Mouse (Mus musculus) cerebellum, adult 9-11 months (tissue): ENCODE measurements around the gene Cldn10.
"Not testable (repeated sequence)": the region's sequence is repeated elsewhere in the genome, so short reads cannot be mapped to it uniquely, and the experiment has no call there.

Experiments used
- DNase-seq: peaks from one replicate; pipeline ENCODE4 v3.0.0; 2022

The Cldn10 gene

GRCm38 (mm10) chr14:118787621-118788020, at the start of gene Cldn10:
Cldn10 (plus strand) TSS chr14:118787908.
- no peak for DNase-seq

GRCm38 (mm10) chr14:118741780-118742179, 45.9 kb upstream of the Cldn10 start:
- no peak for DNase-seq

- no peak for DNase-seq
Measured at GRCm38 (mm10) chr14:118742862-118743261, 44.8 kb upstream of the Cldn10 start.

GRCm38 (mm10) chr14:118749068-118749467, 38.6 kb upstream of the Cldn10 start:
- DNase-seq = no peak

- DNase-seq = no peak
Measured at GRCm38 (mm10) chr14:118749715-118750114, 38.0 kb upstream of the Cldn10 start.

GRCm38 (mm10) chr14:118750505-118751192, 37.1 kb upstream of the Cldn10 start:
- DNase-seq = no peak

GRCm38 (mm10) chr14:118751193-118751753, 36.4 kb upstream of the Cldn10 start:
- no peak for DNase-seq

GRCm38 (mm10) chr14:118756015-118756414, 31.7 kb upstream of the Cldn10 start:
- no peak for DNase-seq

- no peak for DNase-seq
Measured at GRCm38 (mm10) chr14:118756566-118756965, 31.1 kb upstream of the Cldn10 start.

- DNase-seq = not testable (repeated sequence)
Measured at GRCm38 (mm10) chr14:118763362-118763761, 24.3 kb upstream of the Cldn10 start.

GRCm38 (mm10) chr14:118763917-118764495, 23.7 kb upstream of the Cldn10 start:
- no peak for DNase-seq

- DNase-seq = no peak
Measured at GRCm38 (mm10) chr14:118765306-118765705, 22.4 kb upstream of the Cldn10 start.

- no peak for DNase-seq
Measured at GRCm38 (mm10) chr14:118765951-118766350, 21.8 kb upstream of the Cldn10 start.

- no peak for DNase-seq
Measured at GRCm38 (mm10) chr14:118766368-118766767, 21.3 kb upstream of the Cldn10 start.

GRCm38 (mm10) chr14:118767673-118768353, 19.9 kb upstream of the Cldn10 start:
- peak; percentile 69 for DNase-seq

GRCm38 (mm10) chr14:118768354-118768713, 19.4 kb upstream of the Cldn10 start:
- no peak for DNase-seq

- no peak for DNase-seq
Measured at GRCm38 (mm10) chr14:118773668-118774067, 14.0 kb upstream of the Cldn10 start.

- no peak for DNase-seq
Measured at GRCm38 (mm10) chr14:118774507-118775428, 12.9 kb upstream of the Cldn10 start.

GRCm38 (mm10) chr14:118775554-118775953, 12.2 kb upstream of the Cldn10 start:
- no peak for DNase-seq

- DNase-seq = no peak
Measured at GRCm38 (mm10) chr14:118776372-118776771, 11.3 kb upstream of the Cldn10 start.

GRCm38 (mm10) chr14:118777478-118777877, 10.2 kb upstream of the Cldn10 start:
- DNase-seq = no peak

GRCm38 (mm10) chr14:118781601-118782000, 6.1 kb upstream of the Cldn10 start:
- DNase-seq = no peak

- DNase-seq = no peak
Measured at GRCm38 (mm10) chr14:118782241-118782640, 5.5 kb upstream of the Cldn10 start.
